Mouse (Mus musculus) ES-Bruce4 (cell line): ENCODE data around the gene Myo1c.

Experiments used
- CTCF ChIP-seq: IDR thresholded peaks from one replicate; pipeline ENCODE4 v1.8.1; 2011; ENCODE audit warnings: low read depth, low read length
- POLR2A ChIP-seq: IDR thresholded peaks from one replicate; pipeline ENCODE4 v1.8.1; 2011; ENCODE audit warnings: low read length; ENCODE audit not compliant: insufficient read depth

- TF ChIP-seq POLR2A (no peak), CTCF (no peak)
These were observed 26.2 kb upstream of the Myo1c start for GRCm38 (mm10) chr11:75624102-75624554.
